Mouse (Mus musculus) olfactory bulb, adult 2 months (tissue): ENCODE data around the gene Gm20661. TPM values are rescaled to one million over a fixed set of nuclear protein-coding genes. Genes with fewer than 3 reads are reported as not detected.
A peak's percentile ranks its signal among the peaks of the same experiment; 100 is the strongest.

Source experiments
- H3K27ac ChIP-seq: fragments of 200-500 bp; 2 replicates; pipeline ENCODE4 v1.5.1; 2012; ENCODE audit warnings: low read depth, low read length; ENCODE audit not compliant: insufficient read depth
- H3K4me1 ChIP-seq: fragments of 200-500 bp; 2 replicates; pipeline ENCODE4 v1.6.1; 2012; ENCODE audit warnings: low read length; ENCODE audit not compliant: control insufficient read depth, insufficient read depth
- H3K4me3 ChIP-seq: fragments of 200-500 bp; 2 replicates; pipeline ENCODE4 v1.5.1; 2012; ENCODE audit warnings: mild to moderate bottlenecking, low read depth, low read length, moderate library complexity; ENCODE audit not compliant: insufficient read depth
- CTCF ChIP-seq: fragments of 200-500 bp; IDR thresholded peaks from 2 replicates; pipeline ENCODE4 v1.5.1; 2012; ENCODE audit warnings: low read depth, mild to moderate bottlenecking, low read length, moderate library complexity; ENCODE audit not compliant: insufficient read depth
- POLR2A ChIP-seq: fragments of 200-500 bp; IDR thresholded peaks from 2 replicates; pipeline ENCODE4 v1.6.1; 2012; ENCODE audit warnings: mild to moderate bottlenecking, low read depth, low read length, moderate library complexity; ENCODE audit not compliant: insufficient read depth
- WGBS: fragments of 180-500 bp; shearing (Covaris S2); methylation state at CpG from one replicate; pipeline ENCODE4 v1.1.7; 2018; 5-methylcytosine and 5-hydroxymethylcytosine counted together
- polyA plus RNA-seq: library from polyadenylated mRNA; stranded (reverse); fragments of >200 nt; gene quantifications from 2 replicates; pipeline ENCODE4 v1.2.4, GENCODE M21; 2012; ENCODE audit warnings: low replicate concordance; ENCODE audit not compliant: missing spikeins, insufficient read depth, insufficient read length

Gene Gm20661
- polyA plus RNA-seq, 1 experiment = not detected

GRCm38 (mm10) chr9:107949922-107950235, 33.0 kb upstream of the Gm20661 start, which contains the start of gene Traip:
Gene Traip (plus strand): TSS chr9:107950136.
- Histone ChIP-seq H3K27ac (peak within 1 kb of the TSS; percentile 77), H3K4me3 (peak within 1 kb of the TSS; percentile 57), H3K4me1 (peaks cover 5% of the 10 kb centered on the region)
- TF ChIP-seq CTCF (no peak), POLR2A (no peak)
- WGBS = 84% methylated on average over 10 of the region's 10 CpGs

GRCm38 (mm10) chr9:107950460-107951355, 32.1 kb upstream of the Gm20661 start:
- peaks cover 5% of the 10 kb centered on the region for H3K4me1 ChIP-seq
- peak overlapping the region; percentile 77 for H3K27ac ChIP-seq
- 19% methylated on average over 45 of the region's 45 CpGs for WGBS
- 0 out of 2 replicates have a peak, but pooled peaks have one; percentile 14 for TF ChIP-seq CTCF
- TF ChIP-seq POLR2A = peak; percentile 53; the same call in 1 of the 2 replicates
- H3K4me3 ChIP-seq = peak overlapping the region; percentile 57

- H3K4me3 ChIP-seq = no peak overlapping the region
- H3K4me1 ChIP-seq = peaks cover 13% of the 10 kb centered on the region
- no peak overlapping the region for H3K27ac ChIP-seq
- TF ChIP-seq CTCF = no peak
- no peak for TF ChIP-seq POLR2A
- 80% methylated on average over 6 of the region's 6 CpGs for WGBS
These were observed 27.1 kb upstream of the Gm20661 start for GRCm38 (mm10) chr9:107955613-107956289.

- TF ChIP-seq POLR2A = no peak
- H3K4me3 ChIP-seq = no peak overlapping the region
- peaks cover 21% of the 10 kb centered on the region for H3K4me1 ChIP-seq
- WGBS = 54% methylated on average over 6 of the region's 6 CpGs
- H3K27ac ChIP-seq = no peak overlapping the region
These were observed 25.7 kb upstream of the Gm20661 start for GRCm38 (mm10) chr9:107957141-107957540.

GRCm38 (mm10) chr9:107959896-107960295, 23.0 kb upstream of the Gm20661 start:
- peaks cover 35% of the 10 kb centered on the region for H3K4me1 ChIP-seq
- no peak for TF ChIP-seq CTCF
- no peak for TF ChIP-seq POLR2A
- H3K27ac ChIP-seq = peak overlapping the region; percentile 94
- WGBS = 82% methylated on average over 6 of the region's 6 CpGs
- no peak overlapping the region for H3K4me3 ChIP-seq

- WGBS = 57% methylated on average over 4 of the region's 4 CpGs
- no peak overlapping the region for H3K4me3 ChIP-seq
- TF ChIP-seq POLR2A (no peak), CTCF (no peak)
- peak overlapping the region; percentile 94 for H3K27ac ChIP-seq
- peaks cover 35% of the 10 kb centered on the region for H3K4me1 ChIP-seq
These were observed 21.9 kb upstream of the Gm20661 start for GRCm38 (mm10) chr9:107960928-107961327.

- WGBS = 28% methylated on average over 10 of the region's 10 CpGs
- peaks cover 35% of the 10 kb centered on the region for H3K4me1 ChIP-seq
- no peak for TF ChIP-seq POLR2A
- no peak for TF ChIP-seq CTCF
- H3K27ac ChIP-seq = peak overlapping the region; percentile 94
- H3K4me3 ChIP-seq = peak overlapping the region; percentile 16; the same call in 1 of the 2 replicates
These were observed 21.5 kb upstream of the Gm20661 start for GRCm38 (mm10) chr9:107961351-107961762.

- H3K27ac ChIP-seq = peak overlapping the region; percentile 82
- TF ChIP-seq POLR2A (no peak), CTCF (peak; percentile 66)
- H3K4me3 ChIP-seq = peak overlapping the region; percentile 16; the same call in 1 of the 2 replicates
- 18% methylated on average over 5 of the region's 5 CpGs for WGBS
- H3K4me1 ChIP-seq = peaks cover 35% of the 10 kb centered on the region
These were observed 21.0 kb upstream of the Gm20661 start for GRCm38 (mm10) chr9:107961881-107962280.

GRCm38 (mm10) chr9:107962916-107963315, 19.9 kb upstream of the Gm20661 start:
- no peak for TF ChIP-seq CTCF
- TF ChIP-seq POLR2A = no peak
- peak overlapping the region; percentile 40; the same call in 1 of the 2 replicates for H3K27ac ChIP-seq
- H3K4me1 ChIP-seq = peaks cover 35% of the 10 kb centered on the region
- no peak overlapping the region for H3K4me3 ChIP-seq
- WGBS = 95% methylated on average over 9 of the region's 9 CpGs
